Mouse (Mus musculus) G1E (cell line): ENCODE results near the gene Fam110a.

Experiments
- CTCF ChIP-seq: IDR thresholded peaks from 2 replicates; pipeline ENCODE4 v1.5.1; 2012; ENCODE audit warnings: low read depth, low read length, inconsistent platforms, mixed read lengths
- GATA1 ChIP-seq: IDR thresholded peaks from 2 replicates; pipeline ENCODE4 v1.6.1; 2012; ENCODE audit warnings: borderline replicate concordance, low read length, inconsistent platforms, mixed read lengths
- GATA2 ChIP-seq: IDR thresholded peaks from 2 replicates; pipeline ENCODE4 v1.6.1; 2012; ENCODE audit warnings: low read depth, low read length, inconsistent platforms, borderline replicate concordance
- POLR2AphosphoS5 ChIP-seq: IDR thresholded peaks from 2 replicates; pipeline ENCODE4 v1.6.1; 2012; ENCODE audit warnings: low read depth, low read length, inconsistent platforms; ENCODE audit not compliant: insufficient replicate concordance
- TAL1 ChIP-seq: conservative IDR thresholded peaks from 2 replicates; pipeline ENCODE4 v1.6.1; 2012; ENCODE audit warnings: low read depth, low read length, inconsistent platforms, mixed read lengths

DNA sequence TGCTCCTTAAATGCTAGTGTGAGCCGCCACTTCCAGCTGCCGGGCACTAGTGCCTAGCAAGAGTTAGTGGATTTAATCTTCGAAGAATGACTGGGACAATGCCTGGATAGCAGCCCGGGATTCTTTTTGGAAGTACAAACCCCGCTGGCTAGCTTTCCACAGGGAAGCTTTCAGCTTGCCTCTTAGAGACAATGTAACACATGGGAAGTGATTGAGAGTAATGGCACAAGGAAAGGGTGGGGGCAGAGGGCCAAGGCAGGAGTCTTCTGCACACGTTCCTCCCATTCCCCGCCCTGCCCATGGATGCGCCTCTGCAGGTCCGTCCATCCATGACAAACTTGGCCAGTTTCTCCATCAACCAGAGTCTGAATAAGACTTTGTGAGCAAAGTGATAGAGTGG lies 36.6 kb upstream of the Fam110a start:
- TF ChIP-seq CTCF (no peak), POLR2AphosphoS5 (no peak), GATA1 (no peak), TAL1 (no peak), GATA2 (no peak)
